Mouse (Mus musculus) forebrain, embryonic 11.5 days (tissue): ENCODE results near the gene H2al1f. TPM values are rescaled to one million over a fixed set of nuclear protein-coding genes. Genes with fewer than 3 reads are reported as not detected.
"Not testable (repeated sequence)": the region's sequence is repeated elsewhere in the genome, so short reads cannot be mapped to it uniquely, and the experiment has no call there.

Experiments used
- ATAC-seq: fragments of 200-750 bp; cut with Nextera tagmentation; replicated peaks from 2 replicates; pipeline ENCODE4 v1.8.0; 2017; ENCODE audit warnings: moderate TSS enrichment; ENCODE audit not compliant: low FRiP score
- DNase-seq: peaks from one replicate; pipeline ENCODE4 v3.0.0-alpha.2; 2017; ENCODE audit warnings: low spot score
- H3K27ac ChIP-seq: fragments of 300-500 bp; sonication (generic); 2 replicates; pipeline ENCODE4 v1.5.1; 2014; ENCODE audit warnings: low read depth, low read length
- H3K27me3 ChIP-seq: fragments of 300-500 bp; sonication (generic); 2 replicates; pipeline ENCODE4 v1.6.1; 2014; ENCODE audit warnings: mild to moderate bottlenecking, low read length, mixed read lengths; ENCODE audit not compliant: control insufficient read depth, insufficient read depth
- H3K36me3 ChIP-seq: fragments of 300-500 bp; sonication (generic); 2 replicates; pipeline ENCODE4 v1.6.1; 2014; ENCODE audit warnings: mild to moderate bottlenecking, low read length, moderate library complexity, mixed read lengths; ENCODE audit not compliant: control insufficient read depth, insufficient read depth
- H3K4me1 ChIP-seq: fragments of 300-500 bp; sonication (generic); replicated peaks from 2 replicates; pipeline ENCODE4 v1.6.1; 2014; ENCODE audit warnings: low read length, mixed read lengths; ENCODE audit not compliant: control insufficient read depth, insufficient read depth
- H3K4me2 ChIP-seq: fragments of 300-500 bp; sonication (generic); 2 replicates; pipeline ENCODE4 v1.6.1; 2014; ENCODE audit warnings: low read depth, mild to moderate bottlenecking, low read length, moderate library complexity, mixed read lengths; ENCODE audit not compliant: severe bottlenecking
- H3K4me3 ChIP-seq: fragments of 300-500 bp; sonication (generic); 2 replicates; pipeline ENCODE4 v1.5.1; 2014; ENCODE audit warnings: low read depth, low read length
- H3K9ac ChIP-seq: fragments of 300-500 bp; sonication (generic); 2 replicates; pipeline ENCODE4 v1.6.1; 2014; ENCODE audit warnings: low read length
- H3K9me3 ChIP-seq: fragments of 300-500 bp; sonication (generic); 2 replicates; pipeline ENCODE4 v1.6.1; 2016; ENCODE audit warnings: low read length, mixed read lengths; ENCODE audit not compliant: control insufficient read depth
- WGBS: fragments of 180-500 bp; shearing (Covaris S2); extraction: QIAGEN DNeasy Blood & Tissue Kit; methylation state at CpG from one replicate; pipeline ENCODE4 v1.1.7; 2014; 5-methylcytosine and 5-hydroxymethylcytosine counted together
- polyA plus RNA-seq: library from polyadenylated mRNA; unstranded; fragments of >200 nt; fragmentation: Nextera tagmentation; extraction: Ambion mirVana; gene quantifications from 2 replicates; pipeline ENCODE4 v1.2.1, GENCODE M21; 2014

H2al1f gene
- polyA plus RNA-seq, result not detected in 2 replicates

DNA sequence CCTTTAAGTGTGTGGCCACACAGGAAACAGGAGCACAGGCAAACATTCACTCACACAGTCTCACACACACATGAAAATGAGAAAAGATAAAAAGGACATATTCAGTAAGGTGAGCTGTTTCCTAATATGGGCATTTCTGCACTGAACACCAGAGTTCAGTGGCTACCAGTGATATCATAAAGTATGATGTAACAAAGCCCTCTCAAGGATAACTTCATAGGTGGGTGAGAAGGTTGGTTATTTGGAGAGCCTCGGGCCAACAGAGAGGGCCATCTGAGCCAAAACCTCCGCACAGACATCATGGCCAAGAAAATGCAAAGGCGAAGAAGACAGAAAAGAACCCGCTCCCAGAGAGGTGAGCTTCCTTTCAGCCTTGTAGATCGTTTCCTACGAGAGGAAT is at the start of gene H2al1f:
TSS of gene H2al1f (plus strand) at position 301 of the 400 bp plus-strand sequence.
- not testable (repeated sequence) for H3K4me3 ChIP-seq, H3K9ac ChIP-seq, H3K4me2 ChIP-seq, H3K27ac ChIP-seq, H3K27me3 ChIP-seq, ATAC-seq, H3K36me3 ChIP-seq, H3K9me3 ChIP-seq, DNase-seq, H3K4me1 ChIP-seq
- WGBS, result no CpG with 5 or more reads among the region's 6 CpGs

DNA sequence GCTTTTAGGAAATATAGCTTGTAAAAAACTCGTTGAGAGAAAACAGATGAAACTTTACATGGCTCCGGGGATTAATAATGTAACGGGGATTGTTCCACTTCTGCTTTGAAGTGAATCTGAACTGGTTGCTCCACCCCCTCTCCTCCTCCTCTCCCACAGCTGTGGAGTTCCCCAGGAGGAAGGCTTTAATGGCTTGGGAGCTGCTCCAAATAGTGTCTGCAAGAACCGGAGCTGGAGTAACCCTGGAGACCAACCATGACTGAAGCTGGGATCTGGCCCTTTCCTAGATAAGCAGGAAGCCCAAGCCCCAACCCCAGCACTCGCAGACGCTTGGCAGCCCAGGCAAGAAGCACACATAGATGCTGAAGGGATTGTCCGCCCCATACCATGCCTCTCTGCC is 47.2 kb upstream of the H2al1f start:
- WGBS, result 69% methylated on average over 7 of the region's 7 CpGs
- H3K36me3 ChIP-seq, result no peaks in the 10 kb centered on the region
- H3K4me3 ChIP-seq, result no peak overlapping the region
- no peak overlapping the region for H3K27ac ChIP-seq
- H3K4me2 ChIP-seq, result no peak overlapping the region
- ATAC-seq, result no peak
- DNase-seq, result no peak
- no peaks in the 10 kb centered on the region for H3K9me3 ChIP-seq
- H3K9ac ChIP-seq, result no peak overlapping the region
- no peaks in the 10 kb centered on the region for H3K27me3 ChIP-seq
- no peaks in the 10 kb centered on the region for H3K4me1 ChIP-seq

DNA sequence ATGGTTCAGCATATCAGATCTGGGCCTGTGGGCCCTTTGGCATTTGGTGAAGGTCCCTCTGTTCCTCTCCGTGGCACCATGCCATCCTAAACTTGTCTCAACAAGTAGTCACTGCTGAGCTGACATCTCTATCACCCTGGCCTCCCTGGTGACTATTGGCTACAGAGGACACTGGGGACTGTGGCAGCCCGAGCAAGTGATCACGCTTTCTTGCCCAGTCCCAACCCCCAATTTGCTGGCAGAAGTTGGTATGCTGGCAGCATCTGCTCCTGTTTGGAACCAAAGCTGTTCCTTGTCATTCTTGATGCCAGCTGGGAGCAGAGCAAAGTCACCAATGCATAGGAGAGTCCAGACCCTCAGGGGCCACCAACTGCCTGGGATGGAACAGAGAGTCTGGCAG is 45.9 kb upstream of the H2al1f start:
- no peaks in the 10 kb centered on the region for H3K36me3 ChIP-seq
- H3K27me3 ChIP-seq, result no peaks in the 10 kb centered on the region
- H3K4me2 ChIP-seq, result no peak overlapping the region
- H3K9me3 ChIP-seq, result no peaks in the 10 kb centered on the region
- WGBS, result 87% methylated on average over 3 of the region's 3 CpGs
- ATAC-seq, result no peak
- H3K27ac ChIP-seq, result no peak overlapping the region
- no peak overlapping the region for H3K9ac ChIP-seq
- no peak overlapping the region for H3K4me3 ChIP-seq
- no peaks in the 10 kb centered on the region for H3K4me1 ChIP-seq
- DNase-seq, result no peak

DNA sequence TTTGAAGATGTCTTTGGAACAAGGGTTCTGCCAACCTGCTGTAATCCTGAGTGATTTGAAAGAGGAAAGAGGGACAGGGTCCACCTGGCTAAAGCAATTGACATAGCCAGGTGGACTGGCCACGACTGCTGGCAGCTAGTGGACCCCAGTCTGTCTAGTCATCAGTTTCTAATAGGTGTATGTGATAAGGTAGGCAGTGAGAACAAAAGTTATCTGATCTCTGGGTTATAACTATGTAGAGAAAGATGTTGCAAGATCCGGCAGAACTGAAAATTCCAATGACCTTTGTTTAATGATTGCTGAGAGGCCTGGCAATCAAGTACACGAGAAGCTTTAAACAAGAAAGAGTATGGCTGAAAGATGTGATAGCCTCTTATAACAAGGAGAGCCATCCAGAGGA is 41.8 kb upstream of the H2al1f start:
- WGBS, result 86% methylated on average over 3 of the region's 3 CpGs

DNA sequence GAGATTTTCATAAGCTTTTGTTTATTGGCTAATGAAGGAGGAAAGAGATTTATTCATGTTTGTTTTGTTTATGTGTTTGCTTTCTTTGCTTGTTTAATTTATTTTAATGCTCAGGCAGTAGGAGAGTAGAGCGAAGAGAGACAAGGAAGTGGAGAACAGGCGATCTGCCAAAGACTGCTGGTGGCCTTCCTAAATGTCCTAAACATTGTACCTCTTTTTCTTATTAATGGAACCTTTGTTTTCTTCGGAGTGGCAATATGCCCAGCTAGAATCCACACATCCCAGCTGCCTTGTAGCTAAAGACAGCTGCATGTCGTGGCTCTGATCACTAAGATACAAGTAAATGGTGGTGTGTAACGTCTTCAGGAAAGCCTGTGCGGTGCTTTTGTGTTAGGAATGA is 37.9 kb upstream of the H2al1f start:
- ATAC-seq (no peak), DNase-seq (no peak)
- H3K9me3 ChIP-seq, result no peaks in the 10 kb centered on the region
- no peak overlapping the region for H3K4me2 ChIP-seq
- no peaks in the 10 kb centered on the region for H3K36me3 ChIP-seq
- H3K4me1 ChIP-seq, result no peaks in the 10 kb centered on the region
- H3K27me3 ChIP-seq, result no peaks in the 10 kb centered on the region
- H3K9ac ChIP-seq, result no peak overlapping the region
- H3K4me3 ChIP-seq, result no peak overlapping the region
- H3K27ac ChIP-seq, result no peak overlapping the region
- WGBS, result 79% methylated on average over 6 of the region's 6 CpGs

More for the DNA sequence above, 41.8 kb upstream of the H2al1f start:
- Histone ChIP-seq H3K27ac (no peak overlapping the region), H3K36me3 (no peaks in the 10 kb centered on the region), H3K9ac (no peak overlapping the region), H3K9me3 (no peaks in the 10 kb centered on the region), H3K4me1 (no peaks in the 10 kb centered on the region), H3K4me3 (no peak overlapping the region), H3K4me2 (no peak overlapping the region), H3K27me3 (no peaks in the 10 kb centered on the region)
- DNase-seq (no peak), ATAC-seq (no peak)

- H3K9me3 ChIP-seq, result no peaks in the 10 kb centered on the region
- no peaks in the 10 kb centered on the region for H3K4me1 ChIP-seq
- H3K27me3 ChIP-seq, result no peaks in the 10 kb centered on the region
- ATAC-seq (no peak), DNase-seq (no peak)
- H3K9ac ChIP-seq, result no peak overlapping the region
- no peaks in the 10 kb centered on the region for H3K36me3 ChIP-seq
- no peak overlapping the region for H3K4me3 ChIP-seq
- no peak overlapping the region for H3K27ac ChIP-seq
- H3K4me2 ChIP-seq, result no peak overlapping the region
- WGBS, result 76% methylated on average over 2 of the region's 2 CpGs
Measured at GRCm38 (mm10) chrX:11280741-11281140, 34.2 kb upstream of the H2al1f start.

DNA sequence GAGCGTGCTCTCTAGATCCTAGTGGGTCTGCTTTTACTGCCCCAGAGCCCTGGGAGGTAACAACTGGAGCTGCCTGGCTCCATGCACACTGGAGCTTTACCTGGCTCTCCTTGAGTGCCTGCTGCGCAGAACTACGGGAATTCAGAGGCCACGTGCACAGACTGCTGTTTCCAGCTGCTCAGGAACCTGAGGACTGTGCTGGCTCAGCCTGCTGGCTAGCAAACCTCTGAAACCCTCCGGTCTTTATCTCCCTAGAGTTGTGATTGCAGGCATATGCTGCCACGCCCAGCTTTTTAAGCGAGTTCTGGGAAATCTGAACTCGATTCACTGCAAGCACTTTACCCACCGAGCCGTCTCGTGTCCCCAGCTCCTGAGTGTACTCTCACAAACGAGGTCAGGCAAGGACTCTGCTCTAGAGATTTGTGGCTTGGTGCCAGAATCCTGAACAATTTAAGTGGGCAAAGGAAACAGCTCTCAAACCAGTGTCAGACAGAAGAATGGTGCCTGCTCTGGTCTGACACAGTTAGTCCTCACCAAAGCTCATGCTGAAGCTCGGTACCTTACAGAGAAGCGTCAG is 26.6 kb upstream of the H2al1f start:
- Histone ChIP-seq H3K4me1 (no peaks in the 10 kb centered on the region), H3K36me3 (no peaks in the 10 kb centered on the region), H3K27me3 (no peaks in the 10 kb centered on the region), H3K27ac (no peak overlapping the region), H3K4me2 (no peak overlapping the region), H3K4me3 (no peak overlapping the region), H3K9me3 (no peaks in the 10 kb centered on the region; the same call in 1 of the 2 replicates), H3K9ac (no peak overlapping the region)
- 82% methylated on average over 14 of the region's 14 CpGs for WGBS
- DNase-seq, result no peak
- no peak for ATAC-seq

DNA sequence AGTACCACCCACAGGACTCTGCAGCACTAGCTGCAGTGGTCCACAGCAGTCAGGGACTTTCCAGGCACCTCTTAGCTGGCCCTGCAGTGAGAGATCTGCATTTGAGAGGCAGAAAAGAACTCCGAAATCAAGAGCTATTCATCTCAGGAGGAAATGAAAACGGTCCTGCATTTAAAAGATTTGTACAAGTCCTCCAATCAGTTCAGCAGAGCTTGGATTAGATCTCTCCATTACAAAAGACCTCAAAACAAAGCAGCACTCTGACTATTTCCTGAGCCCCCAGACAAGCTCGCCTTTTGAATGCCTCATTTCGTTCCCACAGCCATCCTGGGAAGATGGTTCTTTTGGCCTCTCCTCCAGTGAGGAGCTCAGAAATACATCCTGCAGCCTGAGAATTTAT is 25.7 kb upstream of the H2al1f start:
- ATAC-seq, result no peak
- H3K9me3 ChIP-seq, result no peaks in the 10 kb centered on the region; the same call in 1 of the 2 replicates

DNA sequence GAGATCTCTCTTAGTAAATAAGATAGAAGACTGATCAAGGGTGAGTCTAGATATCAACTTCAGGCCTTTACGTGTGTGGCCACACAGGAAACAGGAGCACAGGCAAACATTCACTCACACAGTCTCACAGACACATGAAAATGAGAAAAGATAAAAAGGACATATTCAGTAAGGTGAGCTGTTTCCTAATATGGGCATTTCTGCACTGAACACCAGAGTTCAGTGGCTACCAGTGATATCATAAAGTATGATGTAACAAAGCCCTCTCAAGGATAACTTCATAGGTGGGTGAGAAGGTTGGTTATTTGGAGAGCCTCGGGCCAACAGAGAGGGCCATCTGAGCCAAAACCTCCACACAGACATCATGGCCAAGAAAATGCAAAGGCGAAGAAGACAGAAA is 16.0 kb upstream of the H2al1f start, which contains the start of gene H2al1a:
TSS of gene H2al1a (plus strand) at position 301 of the 400 bp plus-strand sequence.
- WGBS, result no CpG with 5 or more reads among the region's 3 CpGs
- ATAC-seq, H3K27me3 ChIP-seq, H3K4me2 ChIP-seq, H3K36me3 ChIP-seq, H3K4me1 ChIP-seq, H3K9ac ChIP-seq, H3K9me3 ChIP-seq, H3K4me3 ChIP-seq, DNase-seq, H3K27ac ChIP-seq: not testable (repeated sequence)

More for the DNA sequence above, 25.7 kb upstream of the H2al1f start:
- DNase-seq, result no peak
- Histone ChIP-seq H3K36me3 (no peaks in the 10 kb centered on the region), H3K27me3 (no peaks in the 10 kb centered on the region), H3K4me3 (no peak overlapping the region), H3K4me2 (no peak overlapping the region), H3K4me1 (no peaks in the 10 kb centered on the region), H3K27ac (no peak overlapping the region), H3K9ac (no peak overlapping the region)
- 30% methylated on average over 4 of the region's 4 CpGs for WGBS
